Mouse (Mus musculus) WW6 (cell line): ENCODE data around the gene Cercam.
"Not testable (repeated sequence)": the region's sequence is repeated elsewhere in the genome, so short reads cannot be mapped to it uniquely, and the experiment has no call there.

Experiments
- DNase-seq: peaks from one replicate; pipeline ENCODE4 v3.0.0-alpha.2; 2013; ENCODE audit warnings: low read depth, low spot score

Cercam gene

GRCm38 (mm10) chr2:29896071-29896470 is 27.1 kb downstream of the Cercam start:
- DNase-seq = no peak

GRCm38 (mm10) chr2:29897366-29897765 is 28.4 kb downstream of the Cercam start:
- DNase-seq = no peak

GRCm38 (mm10) chr2:29898081-29898480 is 29.1 kb downstream of the Cercam start:
- no peak for DNase-seq

GRCm38 (mm10) chr2:29902194-29902593 is 33.2 kb downstream of the Cercam start:
- DNase-seq = no peak

GRCm38 (mm10) chr2:29908171-29908570 is 39.2 kb downstream of the Cercam start:
- not testable (repeated sequence) for DNase-seq

GRCm38 (mm10) chr2:29910042-29910441 is 41.1 kb downstream of the Cercam start:
- no peak for DNase-seq

- DNase-seq = no peak
Measured at GRCm38 (mm10) chr2:29917621-29918020, 48.7 kb downstream of the Cercam start.

- DNase-seq = no peak
Measured at GRCm38 (mm10) chr2:29922011-29922410, 53.0 kb downstream of the Cercam start.

- DNase-seq = no peak
Measured at GRCm38 (mm10) chr2:29926542-29926941, 57.6 kb downstream of the Cercam start.

- DNase-seq = no peak
Measured at GRCm38 (mm10) chr2:29930506-29930905, 61.5 kb downstream of the Cercam start.

- no peak for DNase-seq
Measured at GRCm38 (mm10) chr2:29931194-29931593, 62.2 kb downstream of the Cercam start.
